Mouse (Mus musculus) liver, postnatal 0 days (tissue): ENCODE measurements around the gene Dhx8.
A peak's percentile ranks its signal among the peaks of the same experiment; 100 is the strongest.

ENCODE experiments used
- CTCF ChIP-seq: sonication (generic); IDR thresholded peaks from 2 replicates; pipeline ENCODE4 v1.5.1; 2016; ENCODE audit warnings: antibody characterized with exemption, low read depth
- EP300 ChIP-seq: IDR thresholded peaks from 2 replicates; pipeline ENCODE4 v1.6.1; 2016; ENCODE audit warnings: antibody characterized with exemption, low read depth, mild to moderate bottlenecking

- TF ChIP-seq CTCF: peak; percentile 79
- TF ChIP-seq EP300: no peak
These were observed 31.0 kb downstream of the Dhx8 start for GRCm38 (mm10) chr11:101763723-101764122.
